Mouse (Mus musculus) neural tube, embryonic 12.5 days (tissue): Measurements from ENCODE around the gene Ube2d2b. TPM values are rescaled to one million over a fixed set of nuclear protein-coding genes. Genes with fewer than 3 reads are reported as not detected.

ENCODE experiments used
- ATAC-seq: fragments of 200-750 bp; cut with Nextera tagmentation; 2 replicates; pipeline ENCODE4 v1.8.0; 2017; ENCODE audit warnings: low read depth, mild to moderate bottlenecking, moderate TSS enrichment, moderate library complexity; ENCODE audit not compliant: low FRiP score
- H3K27ac ChIP-seq: fragments of 300-500 bp; sonication (generic); 2 replicates; pipeline ENCODE4 v1.5.1; 2016
- H3K27me3 ChIP-seq: fragments of 300-500 bp; sonication (generic); replicated peaks from 2 replicates; pipeline ENCODE4 v1.6.1; 2016; ENCODE audit warnings: mild to moderate bottlenecking
- H3K36me3 ChIP-seq: fragments of 300-500 bp; sonication (generic); 2 replicates; pipeline ENCODE4 v1.6.1; 2016; ENCODE audit warnings: mild to moderate bottlenecking
- H3K4me1 ChIP-seq: fragments of 300-500 bp; sonication (generic); 2 replicates; pipeline ENCODE4 v1.6.1; 2016
- H3K4me2 ChIP-seq: fragments of 300-500 bp; sonication (generic); replicated peaks from 2 replicates; pipeline ENCODE4 v1.6.1; 2016; ENCODE audit warnings: mild to moderate bottlenecking
- H3K4me3 ChIP-seq: fragments of 300-500 bp; sonication (generic); 2 replicates; pipeline ENCODE4 v1.5.1; 2016
- H3K9ac ChIP-seq: fragments of 300-500 bp; sonication (generic); 2 replicates; pipeline ENCODE4 v1.6.1; 2016; ENCODE audit warnings: mild to moderate bottlenecking
- H3K9me3 ChIP-seq: fragments of 300-500 bp; sonication (generic); 2 replicates; pipeline ENCODE4 v1.6.1; 2016; ENCODE audit warnings: mild to moderate bottlenecking
- WGBS: fragments of 180-500 bp; shearing (Covaris S2); methylation state at CpG from one replicate; pipeline ENCODE4 v1.1.7; 2016; 5-methylcytosine and 5-hydroxymethylcytosine counted together
- polyA plus RNA-seq: library from polyadenylated mRNA; unstranded; fragments of >200 nt; fragmentation: Nextera tagmentation; extraction: Ambion mirVana; gene quantifications from 2 replicates; pipeline ENCODE4 v1.2.1, GENCODE M21; 2016

The Ube2d2b gene
- polyA plus RNA-seq, 1 experiment from 2014 or later, result 0.19 TPM

DNA sequence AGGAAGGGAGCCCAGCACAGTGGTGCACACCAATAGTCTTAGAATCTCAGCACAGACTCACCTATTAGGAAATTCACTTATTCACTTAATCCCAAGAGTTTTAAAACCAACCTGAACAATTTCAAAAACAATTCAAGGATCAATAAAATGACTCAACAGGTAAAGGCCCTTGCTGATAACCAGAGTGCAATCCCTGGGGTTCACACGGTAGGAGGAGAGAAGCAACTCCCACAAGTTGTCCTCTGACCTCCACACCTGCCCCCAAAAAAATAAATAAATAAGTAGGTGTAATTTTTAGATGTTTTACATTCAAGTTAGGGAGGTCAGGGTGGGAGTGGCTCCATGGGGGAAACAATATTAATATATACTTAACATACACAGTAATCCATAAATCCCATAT, 7.4 kb upstream of the Ube2d2b start:
- WGBS, result 100% methylated on average over 1 of the region's 1 CpGs
- H3K9me3 ChIP-seq, result no peaks in the 10 kb centered on the region
- H3K4me3 ChIP-seq, result no peak overlapping the region
- H3K36me3 ChIP-seq, result no peaks in the 10 kb centered on the region
- no peaks in the 10 kb centered on the region for H3K27me3 ChIP-seq
- no peaks in the 10 kb centered on the region for H3K4me1 ChIP-seq
- ATAC-seq, result no peak
- H3K27ac ChIP-seq, result no peak overlapping the region
- no peak overlapping the region for H3K4me2 ChIP-seq
- H3K9ac ChIP-seq, result no peak overlapping the region

DNA sequence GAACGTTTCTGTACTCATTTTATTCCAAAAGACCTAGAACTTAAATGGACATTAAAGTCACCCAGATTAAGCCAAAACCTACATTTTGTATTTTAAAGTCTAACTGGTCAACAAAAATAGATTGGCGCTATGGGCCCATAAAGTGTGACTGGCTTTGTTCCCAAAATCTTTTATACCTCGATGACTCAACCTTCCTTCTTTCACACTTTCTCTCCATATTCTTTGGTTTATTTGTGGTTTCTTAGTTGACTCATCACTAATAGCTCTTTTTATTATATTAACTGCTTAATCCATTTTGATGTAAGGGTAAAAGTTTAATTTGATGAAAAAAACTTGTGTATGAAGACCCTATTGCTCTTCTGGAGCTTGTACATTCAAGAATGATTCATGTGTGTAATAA, 1.5 kb downstream of the Ube2d2b start:
- H3K27me3 ChIP-seq, result no peaks in the 10 kb centered on the region
- ATAC-seq, result no peak
- H3K4me1 ChIP-seq, result no peaks in the 10 kb centered on the region
- H3K27ac ChIP-seq, result no peak overlapping the region
- 91% methylated on average over 3 of the region's 3 CpGs for WGBS
- peaks cover 12% of the 10 kb centered on the region for H3K36me3 ChIP-seq
- H3K9ac ChIP-seq, result no peak overlapping the region
- H3K4me2 ChIP-seq, result no peak overlapping the region
- H3K9me3 ChIP-seq, result peaks cover 11% of the 10 kb centered on the region; the same call in 1 of the 2 replicates
- H3K4me3 ChIP-seq, result no peak overlapping the region

DNA sequence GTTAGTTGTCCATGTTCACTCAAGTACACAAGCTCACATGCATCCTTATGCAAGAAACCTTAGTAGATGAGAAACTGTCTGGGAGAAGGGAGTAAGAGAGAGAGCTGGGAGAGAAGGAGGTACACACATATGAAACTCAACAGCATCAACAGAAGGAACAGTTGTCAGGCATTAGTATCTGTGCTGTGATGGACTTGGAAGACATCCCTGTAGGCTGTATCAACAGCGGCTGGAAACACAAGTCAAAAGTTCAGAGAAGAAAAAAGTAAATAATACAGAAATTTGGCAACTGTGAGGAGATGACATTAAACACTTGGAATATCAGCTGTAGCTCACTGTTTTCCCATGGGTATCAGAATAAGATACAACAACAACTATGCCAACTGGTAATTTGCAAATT, 4.4 kb downstream of the Ube2d2b start:
- Histone ChIP-seq H3K9me3 (peaks cover 11% of the 10 kb centered on the region; the same call in 1 of the 2 replicates), H3K36me3 (peaks cover 15% of the 10 kb centered on the region)
- 88% methylated on average over 1 of the region's 1 CpGs for WGBS

DNA sequence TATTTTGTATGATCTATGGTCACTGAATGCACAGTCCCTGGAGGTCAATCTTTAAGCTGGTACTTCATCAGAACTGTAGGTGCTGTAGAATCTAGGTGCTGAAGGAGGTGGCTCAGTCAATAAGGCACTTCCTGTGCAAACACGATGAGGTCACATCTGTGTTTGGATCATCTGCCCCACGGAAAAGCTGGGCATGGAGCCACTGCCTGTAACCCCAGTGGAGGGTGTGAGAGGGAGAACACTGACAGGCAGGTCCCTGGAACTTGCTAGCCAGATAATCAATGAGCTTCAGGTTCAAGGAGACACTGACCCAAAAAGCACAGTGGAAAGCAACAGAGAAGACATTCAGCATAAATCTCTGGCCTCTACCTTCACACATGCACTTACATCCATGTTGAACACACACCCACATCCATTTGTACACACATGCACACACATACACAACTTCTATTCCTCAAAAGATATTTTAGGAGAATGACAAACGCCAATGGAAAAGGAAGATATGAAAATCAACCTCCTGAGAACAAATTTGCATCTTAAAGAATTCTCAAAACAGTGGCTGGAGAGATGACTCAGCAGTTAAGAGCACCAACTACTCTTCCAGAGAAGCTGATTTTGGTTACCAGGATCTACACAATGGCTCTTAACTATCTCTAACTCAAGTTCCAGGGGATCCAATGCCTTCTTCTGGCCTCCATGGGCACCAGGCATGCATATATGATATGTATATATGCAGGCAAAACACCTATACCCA, 9.2 kb downstream of the Ube2d2b start:
- Histone ChIP-seq H3K9ac (no peak overlapping the region), H3K9me3 (no peaks in the 10 kb centered on the region), H3K4me2 (no peak overlapping the region), H3K27me3 (no peaks in the 10 kb centered on the region), H3K4me1 (no peaks in the 10 kb centered on the region), H3K36me3 (peaks cover 9% of the 10 kb centered on the region; the same call in 1 of the 2 replicates), H3K4me3 (no peak overlapping the region), H3K27ac (no peak overlapping the region)
- no peak for ATAC-seq
- WGBS, result 72% methylated on average over 3 of the region's 3 CpGs

More for the DNA sequence above, 4.4 kb downstream of the Ube2d2b start:
- H3K27me3 ChIP-seq, result no peaks in the 10 kb centered on the region
- ATAC-seq, result no peak
- no peak overlapping the region for H3K4me3 ChIP-seq
- no peaks in the 10 kb centered on the region for H3K4me1 ChIP-seq
- H3K27ac ChIP-seq, result no peak overlapping the region
- H3K4me2 ChIP-seq, result no peak overlapping the region
- H3K9ac ChIP-seq, result no peak overlapping the region

DNA sequence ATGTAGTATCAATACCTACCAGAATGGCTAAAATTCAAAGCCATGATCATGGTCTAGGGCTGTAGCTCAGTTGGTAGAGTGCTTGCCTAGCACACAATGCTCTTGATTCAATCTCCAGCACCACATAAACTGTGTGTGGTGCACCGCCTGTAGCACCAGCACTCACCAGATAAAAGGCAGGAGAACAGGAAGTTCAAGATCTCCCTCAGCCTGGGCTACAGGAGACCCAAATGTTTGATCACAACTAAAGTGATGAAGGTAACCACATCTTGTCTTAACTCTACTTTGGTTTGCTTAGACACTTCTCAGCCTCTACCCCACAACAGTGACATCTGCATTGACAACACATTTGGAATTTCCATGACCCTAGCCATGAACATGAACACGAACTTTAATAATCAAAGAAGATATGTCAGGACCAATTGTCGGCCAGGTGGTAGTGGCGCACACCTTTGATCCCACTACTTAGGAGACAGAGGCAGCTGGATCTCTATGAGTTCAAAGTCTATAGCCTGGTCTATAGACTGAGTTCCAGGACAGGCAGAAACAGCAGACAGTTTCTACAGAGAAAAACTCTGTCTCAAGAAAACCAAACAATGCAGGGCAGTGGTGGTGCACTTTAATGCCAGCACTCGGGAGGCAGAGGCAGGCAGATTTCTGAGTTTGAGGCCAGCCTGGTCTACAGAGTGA, 10.8 kb downstream of the Ube2d2b start:
- H3K9ac ChIP-seq, result no peak overlapping the region
- H3K27ac ChIP-seq, result no peak overlapping the region
- H3K4me1 ChIP-seq, result no peaks in the 10 kb centered on the region
- no peak for ATAC-seq
- H3K4me3 ChIP-seq, result no peak overlapping the region
- WGBS, result 95% methylated on average over 5 of the region's 5 CpGs
- no peaks in the 10 kb centered on the region for H3K9me3 ChIP-seq
- H3K36me3 ChIP-seq, result peaks cover 9% of the 10 kb centered on the region; the same call in 1 of the 2 replicates
- no peak overlapping the region for H3K4me2 ChIP-seq
- H3K27me3 ChIP-seq, result no peaks in the 10 kb centered on the region

GRCm38 (mm10) chr5:107847349-107847748, 17.4 kb downstream of the Ube2d2b start:
- Histone ChIP-seq H3K4me2 (no peak overlapping the region), H3K9me3 (0 out of 2 replicates have a peak, but pooled peaks cover 4% of the 10 kb centered on the region), H3K4me3 (no peak overlapping the region), H3K27ac (no peak overlapping the region), H3K4me1 (no peaks in the 10 kb centered on the region), H3K36me3 (no peaks in the 10 kb centered on the region), H3K27me3 (no peaks in the 10 kb centered on the region), H3K9ac (no peak overlapping the region)
- WGBS, result 88% methylated on average over 5 of the region's 5 CpGs
- ATAC-seq, result no peak

DNA sequence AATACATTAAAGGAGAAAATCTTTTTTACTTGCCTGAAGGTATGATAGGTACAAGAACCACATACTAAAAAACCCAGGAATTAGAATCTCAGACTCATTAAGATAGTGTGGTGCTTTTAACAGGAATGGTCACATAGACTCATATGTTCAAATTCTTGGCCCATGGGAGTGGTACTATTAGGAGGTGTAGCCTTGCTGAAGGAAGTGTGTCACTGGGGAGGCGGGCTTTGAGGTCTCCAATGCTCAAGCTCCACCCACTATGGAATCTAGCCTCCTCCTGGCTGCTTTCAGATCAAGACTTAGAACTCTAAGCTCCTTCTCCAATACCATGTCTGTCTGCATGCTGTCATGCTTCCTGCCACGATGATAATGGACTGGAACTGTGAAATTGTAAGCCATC, 17.9 kb downstream of the Ube2d2b start:
- 82% methylated on average over 2 of the region's 2 CpGs for WGBS

DNA sequence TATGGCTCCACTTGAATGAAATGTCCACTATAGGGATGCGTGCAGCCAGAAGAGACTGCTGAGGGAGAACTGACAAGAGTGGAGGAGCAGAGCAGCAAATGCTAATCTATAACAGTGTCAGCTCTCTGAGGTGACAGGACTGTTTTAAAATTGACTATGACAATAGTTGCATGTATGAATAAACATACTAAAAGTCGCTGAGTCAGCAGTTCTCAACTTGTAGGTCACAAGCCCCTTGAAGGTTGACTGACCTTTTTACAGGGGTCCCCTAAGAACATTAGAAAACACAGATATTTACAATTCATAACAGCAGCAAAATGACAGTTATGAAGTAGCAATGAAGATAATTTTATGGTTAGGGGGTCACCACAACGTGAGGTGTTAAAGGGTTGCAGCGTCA, 19.1 kb downstream of the Ube2d2b start:
- 87% methylated on average over 4 of the region's 4 CpGs for WGBS
- Histone ChIP-seq H3K36me3 (no peaks in the 10 kb centered on the region), H3K9me3 (0 out of 2 replicates have a peak, but pooled peaks cover 4% of the 10 kb centered on the region)

More for the DNA sequence above, 17.9 kb downstream of the Ube2d2b start:
- Histone ChIP-seq H3K4me2 (no peak overlapping the region), H3K27me3 (no peaks in the 10 kb centered on the region), H3K9ac (no peak overlapping the region), H3K4me3 (no peak overlapping the region), H3K36me3 (no peaks in the 10 kb centered on the region), H3K4me1 (no peaks in the 10 kb centered on the region), H3K9me3 (0 out of 2 replicates have a peak, but pooled peaks cover 4% of the 10 kb centered on the region), H3K27ac (no peak overlapping the region)
- no peak for ATAC-seq

DNA sequence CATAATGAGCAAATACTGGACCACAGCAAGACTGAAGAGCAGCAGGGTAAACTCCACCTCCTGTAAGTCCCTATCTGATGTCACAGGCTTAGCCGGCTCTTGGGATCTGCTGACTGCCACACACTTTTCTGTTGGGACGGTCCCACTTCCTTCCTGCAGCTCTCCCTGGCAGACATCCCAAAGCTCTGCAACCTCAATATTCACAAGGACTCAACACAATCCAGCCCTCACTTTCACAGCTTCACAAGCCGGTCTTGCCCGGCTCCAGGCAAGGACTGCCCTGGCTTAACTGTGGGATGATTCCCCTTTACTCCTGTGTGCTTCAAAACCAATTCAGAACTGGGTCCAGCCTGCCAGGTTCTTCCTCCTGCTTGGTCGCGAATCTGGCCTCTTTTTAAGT, 23.9 kb downstream of the Ube2d2b start:
- 51% methylated on average over 6 of the region's 6 CpGs for WGBS
- Histone ChIP-seq H3K9ac (no peak overlapping the region), H3K9me3 (0 out of 2 replicates have a peak, but pooled peaks cover 4% of the 10 kb centered on the region), H3K4me1 (no peaks in the 10 kb centered on the region), H3K27ac (no peak overlapping the region), H3K36me3 (no peaks in the 10 kb centered on the region), H3K27me3 (no peaks in the 10 kb centered on the region), H3K4me2 (no peak overlapping the region), H3K4me3 (no peak overlapping the region)
- no peak for ATAC-seq

More for the DNA sequence above, 19.1 kb downstream of the Ube2d2b start:
- no peak overlapping the region for H3K4me2 ChIP-seq
- H3K9ac ChIP-seq, result no peak overlapping the region
- no peak for ATAC-seq
- no peaks in the 10 kb centered on the region for H3K27me3 ChIP-seq
- H3K4me3 ChIP-seq, result no peak overlapping the region
- H3K4me1 ChIP-seq, result no peaks in the 10 kb centered on the region
- H3K27ac ChIP-seq, result no peak overlapping the region

DNA sequence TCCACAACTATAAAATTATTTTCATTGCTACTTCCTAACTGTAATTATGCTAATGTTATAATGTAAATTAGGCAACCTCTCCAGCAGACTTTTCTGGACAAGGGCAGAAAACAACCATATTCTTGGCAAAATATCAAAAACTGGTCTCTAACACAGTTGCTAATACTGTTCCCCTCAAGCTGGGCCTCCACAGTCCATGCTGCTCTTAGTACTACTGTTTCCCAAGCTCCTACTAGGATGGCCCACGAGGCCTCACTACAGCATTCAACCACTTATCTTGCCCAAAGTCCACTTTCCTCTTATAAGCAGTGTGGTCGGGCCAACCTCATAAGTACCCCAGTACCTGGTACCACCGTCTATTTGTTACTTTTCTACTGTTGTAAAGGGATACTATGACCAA, 24.7 kb downstream of the Ube2d2b start:
- Histone ChIP-seq H3K4me2 (no peak overlapping the region), H3K4me1 (no peaks in the 10 kb centered on the region), H3K4me3 (no peak overlapping the region), H3K27ac (no peak overlapping the region), H3K9ac (no peak overlapping the region), H3K9me3 (0 out of 2 replicates have a peak, but pooled peaks cover 4% of the 10 kb centered on the region), H3K27me3 (no peaks in the 10 kb centered on the region), H3K36me3 (no peaks in the 10 kb centered on the region)
- WGBS, result 83% methylated on average over 3 of the region's 3 CpGs
- ATAC-seq, result no peak

- Histone ChIP-seq H3K9me3 (no peaks in the 10 kb centered on the region), H3K4me2 (no peak overlapping the region), H3K4me1 (no peaks in the 10 kb centered on the region), H3K36me3 (no peaks in the 10 kb centered on the region), H3K4me3 (no peak overlapping the region), H3K27ac (no peak overlapping the region), H3K9ac (no peak overlapping the region), H3K27me3 (no peaks in the 10 kb centered on the region)
- no peak for ATAC-seq
- WGBS, result 97% methylated on average over 2 of the region's 2 CpGs
Observed at GRCm38 (mm10) chr5:107855546-107855945, 25.6 kb downstream of the Ube2d2b start.

GRCm38 (mm10) chr5:107858963-107859362, 29.1 kb downstream of the Ube2d2b start:
- no peak overlapping the region for H3K4me2 ChIP-seq
- 47% methylated on average over 2 of the region's 2 CpGs for WGBS
- H3K4me1 ChIP-seq, result no peaks in the 10 kb centered on the region
- no peaks in the 10 kb centered on the region for H3K36me3 ChIP-seq
- no peak overlapping the region for H3K9ac ChIP-seq
- no peak overlapping the region for H3K4me3 ChIP-seq
- no peaks in the 10 kb centered on the region for H3K9me3 ChIP-seq
- no peak overlapping the region for H3K27ac ChIP-seq
- H3K27me3 ChIP-seq, result no peaks in the 10 kb centered on the region
- no peak for ATAC-seq
